Mouse (Mus musculus): ENCODE data around the gene Kcnip1.

The Kcnip1 gene

GRCm38 (mm10) chr11:33829774-33830173 is 163.2 kb downstream of the Kcnip1 start:
- DNase-seq (ENCODE audit: low spot score) = no peak

- DNase-seq (ENCODE audit: low spot score) = no peak
These were observed 165.1 kb downstream of the Kcnip1 start for GRCm38 (mm10) chr11:33827829-33828206.

- DNase-seq (ENCODE audit: low spot score) = no peak
These were observed 165.7 kb downstream of the Kcnip1 start for GRCm38 (mm10) chr11:33827085-33827828.

- no peak for DNase-seq (ENCODE audit: low spot score)
These were observed 168.2 kb downstream of the Kcnip1 start for GRCm38 (mm10) chr11:33824739-33825138.

- no peak for DNase-seq (ENCODE audit: low spot score)
These were observed 171.6 kb downstream of the Kcnip1 start for GRCm38 (mm10) chr11:33821331-33821730.

GRCm38 (mm10) chr11:33820876-33821275 is 172.1 kb downstream of the Kcnip1 start:
- DNase-seq (ENCODE audit: low spot score) = no peak

- DNase-seq (ENCODE audit: low spot score) = no peak
These were observed 174.0 kb downstream of the Kcnip1 start for GRCm38 (mm10) chr11:33818861-33819503.

GRCm38 (mm10) chr11:33816020-33816419 is 176.9 kb downstream of the Kcnip1 start:
- no peak for DNase-seq (ENCODE audit: low spot score)

GRCm38 (mm10) chr11:33810105-33810504 is 182.8 kb downstream of the Kcnip1 start:
- no peak for DNase-seq (ENCODE audit: low spot score)

GRCm38 (mm10) chr11:33803093-33803492 is 189.9 kb downstream of the Kcnip1 start:
- DNase-seq (ENCODE audit: low spot score) = no peak

GRCm38 (mm10) chr11:33800436-33801088 is 192.4 kb downstream of the Kcnip1 start:
- no peak for DNase-seq (ENCODE audit: low spot score)

- no peak for DNase-seq (ENCODE audit: low spot score)
These were observed 193.0 kb downstream of the Kcnip1 start for GRCm38 (mm10) chr11:33799933-33800332.

- no peak for DNase-seq (ENCODE audit: low spot score)
These were observed 194.8 kb downstream of the Kcnip1 start for GRCm38 (mm10) chr11:33798094-33798648.

GRCm38 (mm10) chr11:33787362-33787761 is 205.6 kb downstream of the Kcnip1 start:
- DNase-seq (ENCODE audit: low spot score) = peak; percentile 38

GRCm38 (mm10) chr11:33786572-33786971 is 206.4 kb downstream of the Kcnip1 start:
- DNase-seq (ENCODE audit: low spot score) = no peak

GRCm38 (mm10) chr11:33781561-33781971 is 211.4 kb downstream of the Kcnip1 start:
- DNase-seq (ENCODE audit: low spot score) = no peak

- DNase-seq (ENCODE audit: low spot score) = no peak
These were observed 212.7 kb downstream of the Kcnip1 start for GRCm38 (mm10) chr11:33780263-33780662.

GRCm38 (mm10) chr11:33772615-33773141 is 220.3 kb downstream of the Kcnip1 start:
- no peak for DNase-seq (ENCODE audit: low spot score)

GRCm38 (mm10) chr11:33772043-33772442 is 220.9 kb downstream of the Kcnip1 start:
- no peak for DNase-seq (ENCODE audit: low spot score)

- DNase-seq (ENCODE audit: low spot score) = no peak
These were observed 225.7 kb downstream of the Kcnip1 start for GRCm38 (mm10) chr11:33766976-33767938.

GRCm38 (mm10) chr11:33761201-33761755 is 231.7 kb downstream of the Kcnip1 start:
- DNase-seq (ENCODE audit: low spot score) = no peak

Data from ovary, postnatal 14 days (tissue).